Mouse (Mus musculus) CH12.LX (cell line): Measurements from ENCODE around the gene Slc30a2. TPM values are rescaled to one million over a fixed set of nuclear protein-coding genes. Genes with fewer than 3 reads are reported as not detected.
A peak's percentile ranks its signal among the peaks of the same experiment; 100 is the strongest.

Experiments
- DNase-seq: peaks from one replicate; pipeline ENCODE4 v3.0.0-alpha.2; 2013; ENCODE audit errors: extremely low read depth
- H3K27ac ChIP-seq: 2 replicates; pipeline ENCODE4 v1.5.1; 2012; ENCODE audit warnings: low read depth, mild to moderate bottlenecking, control low read depth, moderate library complexity; ENCODE audit not compliant: insufficient read depth
- H3K27me3 ChIP-seq: replicated peaks from 2 replicates; pipeline ENCODE3; 2012; ENCODE audit warnings: inconsistent platforms
- H3K36me3 ChIP-seq, 2 experiments: replicated peaks in 1 of 2; 2 replicates each; pipeline versions ENCODE3 to v1.6.1; 2012; ENCODE audit warnings: inconsistent platforms in 1 of 2, low read length in 1 of 2, mild to moderate bottlenecking in 1 of 2, mixed read lengths in 1 of 2, moderate library complexity in 1 of 2; ENCODE audit not compliant: control insufficient read depth in 1 of 2, insufficient read depth in 1 of 2
- H3K4me1 ChIP-seq, 2 experiments: 2 replicates each; pipeline ENCODE4 v1.6.1; 2012; ENCODE audit warnings: inconsistent platforms in 1 of 2, moderate library complexity in 1 of 2; ENCODE audit not compliant: insufficient read depth in 2 of 2, control insufficient read depth in 1 of 2
- H3K4me2 ChIP-seq: 2 replicates; pipeline ENCODE4 v1.6.1; 2012; ENCODE audit warnings: low read depth, mild to moderate bottlenecking, control low read depth; ENCODE audit not compliant: poor library complexity, insufficient read depth, severe bottlenecking
- H3K4me3 ChIP-seq, 3 experiments: fragments of 150-350 bp in 1 of 3; sonication (generic) in 1 of 3; replicated peaks in 1 of 3; 2 replicates each; pipeline versions ENCODE3 to v1.5.1; 2011 to 2012; ENCODE audit warnings: low read depth in 2 of 3, low read length in 2 of 3, mild to moderate bottlenecking in 2 of 3, moderate library complexity in 2 of 3, control low read depth in 1 of 3, improper control_type of control experiment in 1 of 3, inconsistent platforms in 1 of 3, mixed read lengths in 1 of 3; ENCODE audit not compliant: poor library complexity in 1 of 3
- H3K79me2 ChIP-seq: replicated peaks from 2 replicates; pipeline ENCODE4 v1.6.1; 2012; ENCODE audit warnings: mild to moderate bottlenecking, moderate library complexity; ENCODE audit not compliant: control insufficient read depth, poor library complexity, insufficient read depth, severe bottlenecking; ENCODE audit errors: extremely low read depth
- H3K9ac ChIP-seq: 2 replicates; pipeline ENCODE4 v1.6.1; 2012; ENCODE audit warnings: low read depth, mild to moderate bottlenecking, control low read depth, moderate library complexity; ENCODE audit not compliant: insufficient read depth
- H3K9me3 ChIP-seq: replicated peaks from 2 replicates; pipeline ENCODE3; 2012; ENCODE audit warnings: low read length, inconsistent platforms, mixed read lengths
- CTCF ChIP-seq, 2 experiments: IDR thresholded peaks in 1 of 2; conservative IDR thresholded peaks in 1 of 2; 2 replicates each; pipeline ENCODE4 v1.5.1; 2011 to 2012; ENCODE audit warnings: low read depth in 2 of 2, low read length in 2 of 2, improper control_type of control experiment in 1 of 2, inconsistent platforms in 1 of 2, mild to moderate bottlenecking in 1 of 2, moderate library complexity in 1 of 2
- ELF1 ChIP-seq: IDR thresholded peaks from 2 replicates; pipeline ENCODE4 v1.6.1; 2014; ENCODE audit warnings: low read depth, mild to moderate bottlenecking, inconsistent platforms, low read length, improper control_type of control experiment
- ETS1 ChIP-seq: conservative IDR thresholded peaks from 2 replicates; pipeline ENCODE4 v1.6.1; 2012; ENCODE audit warnings: low read depth, mild to moderate bottlenecking, inconsistent platforms, low read length, improper control_type of control experiment, moderate library complexity
- GABPA ChIP-seq: IDR thresholded peaks from 2 replicates; pipeline ENCODE4 v1.6.1; 2012; ENCODE audit warnings: low read depth, low read length, improper control_type of control experiment, inconsistent platforms; ENCODE audit not compliant: insufficient replicate concordance
- JUN ChIP-seq: IDR thresholded peaks from 2 replicates; pipeline ENCODE4 v1.6.1; 2011; ENCODE audit warnings: low read depth, mild to moderate bottlenecking, low read length, improper control_type of control experiment, moderate library complexity; ENCODE audit not compliant: insufficient read depth
- JUND ChIP-seq: conservative IDR thresholded peaks from 2 replicates; pipeline ENCODE4 v1.6.1; 2011; ENCODE audit warnings: low read depth, low read length, improper control_type of control experiment
- KAT2A ChIP-seq: IDR thresholded peaks from 2 replicates; pipeline ENCODE4 v1.6.1; 2012; ENCODE audit warnings: low read length, improper control_type of control experiment, inconsistent platforms; ENCODE audit not compliant: insufficient replicate concordance
- MAFK ChIP-seq: IDR thresholded peaks from 2 replicates; pipeline ENCODE4 v1.6.1; 2011; ENCODE audit warnings: low read length, improper control_type of control experiment; ENCODE audit not compliant: insufficient replicate concordance
- MAX ChIP-seq: IDR thresholded peaks from 2 replicates; pipeline ENCODE4 v1.6.1; 2011; ENCODE audit warnings: low read length, improper control_type of control experiment
- MAZ ChIP-seq: IDR thresholded peaks from 2 replicates; pipeline ENCODE4 v1.6.1; 2012; ENCODE audit warnings: low read depth, mild to moderate bottlenecking, inconsistent platforms, low read length, improper control_type of control experiment, moderate library complexity
- MXI1 ChIP-seq: IDR thresholded peaks from 2 replicates; pipeline ENCODE4 v1.6.1; 2011; ENCODE audit warnings: mild to moderate bottlenecking, low read depth, low read length, improper control_type of control experiment
- NELFE ChIP-seq: IDR thresholded peaks from 2 replicates; pipeline ENCODE4 v1.6.1; 2011; ENCODE audit warnings: low read depth, low read length, improper control_type of control experiment
- PAX5 ChIP-seq: IDR thresholded peaks from 2 replicates; pipeline ENCODE4 v1.6.1; 2012; ENCODE audit warnings: low read length, inconsistent platforms, mixed read lengths
- POLR2AphosphoS2 ChIP-seq: IDR thresholded peaks from 2 replicates; pipeline ENCODE4 v1.6.1; 2011; ENCODE audit warnings: low read depth, low read length, improper control_type of control experiment
- RCOR1 ChIP-seq: conservative IDR thresholded peaks from 2 replicates; pipeline ENCODE4 v1.6.1; 2012; ENCODE audit warnings: low read depth, mild to moderate bottlenecking, inconsistent platforms, low read length, improper control_type of control experiment
- TCF12 ChIP-seq: IDR thresholded peaks from 2 replicates; pipeline ENCODE4 v1.6.1; 2014; ENCODE audit warnings: low read depth, mild to moderate bottlenecking, inconsistent platforms, low read length, improper control_type of control experiment
- USF1 ChIP-seq: IDR thresholded peaks from 2 replicates; pipeline ENCODE4 v1.6.1; 2014; ENCODE audit warnings: low read depth, mild to moderate bottlenecking, inconsistent platforms, low read length, improper control_type of control experiment
- ZC3H11A ChIP-seq: IDR thresholded peaks from 2 replicates; pipeline ENCODE4 v1.6.1; 2012; ENCODE audit warnings: low read depth, mild to moderate bottlenecking, inconsistent platforms, low read length, improper control_type of control experiment
- ZMIZ1 ChIP-seq: IDR thresholded peaks from 2 replicates; pipeline ENCODE4 v1.6.1; 2012; ENCODE audit warnings: low read depth, mild to moderate bottlenecking, inconsistent platforms, low read length, improper control_type of control experiment
- ZNF384 ChIP-seq: IDR thresholded peaks from 2 replicates; pipeline ENCODE4 v1.6.1; 2012; ENCODE audit warnings: low read depth, low read length, improper control_type of control experiment, inconsistent platforms
- dilution Hi-C: fragments of 300-500 bp; cut with MboI; formaldehyde crosslinking; loops from 2 replicates; pipeline ENCODE4 v1.14.3; 2020; ENCODE audit warnings: low sequenced_read_pairs; ENCODE audit not compliant: extremely low pct_unique_long_range_greater_than_20kb, extremely low pct_ligation_motif_present
- in situ Hi-C: fragments of 300-500 bp; cut with MboI; formaldehyde crosslinking; loops from 3 replicates; pipeline ENCODE4 v1.14.3; 2019; ENCODE audit warnings: low sequenced_read_pairs, low pct_ligation_motif_present, low pct_unique_long_range_greater_than_20kb, mixed read lengths
- polyA plus RNA-seq: library from polyadenylated mRNA; unstranded; fragments of >175 nt; gene quantifications from 2 replicates; pipeline ENCODE4 v1.2.1, GENCODE M21; 2012; ENCODE audit warnings: low read depth; ENCODE audit not compliant: insufficient read length
- total RNA-seq, 2 experiments: library from RNA; depleted of rRNA; stranded (reverse); fragments of 300-350 nt in 1 of 2; fragments of >200 nt in 1 of 2; gene quantifications; 2 replicates each; pipeline ENCODE4 v1.2.3; 2012 to 2014

Gene Slc30a2
- total and polyA plus RNA-seq, 3 experiments, result 5.1 to 22.4 (median 8.9) TPM

GRCm38 (mm10) chr4:134324655-134325054 lies 18.3 kb upstream of the Slc30a2 start:
- no peak for DNase-seq
- Histone ChIP-seq H3K4me3 (no peak overlapping the region), H3K36me3 (no peaks in the 10 kb centered on the region), H3K79me2 (no peaks in the 10 kb centered on the region), H3K9me3 (no peaks in the 10 kb centered on the region), H3K9ac (no peak overlapping the region), H3K27me3 (no peaks in the 10 kb centered on the region), H3K4me2 (no peak overlapping the region), H3K4me1 (peaks cover 3 to 16% of the 10 kb centered on the region in 2 experiments)
- in situ Hi-C loops, result no loop called here
- dilution Hi-C loops, result no loop called here
- TF ChIP-seq TCF12 (no peak), JUN (no peak), PAX5 (no peak), MXI1 (no peak), RCOR1 (no peak), KAT2A (no peak), JUND (no peak), POLR2AphosphoS2 (no peak), MAX (no peak), NELFE (no peak), CTCF (conservative IDR thresholded peaks at IDR 0.05 in 1 of 2, IDR thresholded peaks at IDR 0.05 in 1 of 2; ENCODE audit: low read depth in 2 of 2, low read length in 2 of 2) (no peak), MAZ (no peak), ZNF384 (no peak), GABPA (no peak), USF1 (no peak), ZC3H11A (no peak), ELF1 (no peak), ETS1 (no peak), ZMIZ1 (no peak)
- TF ChIP-seq, all 38 proteins: peak for 0
- H3K27ac ChIP-seq, result no peak overlapping the region

GRCm38 (mm10) chr4:134326859-134327530 lies 16.0 kb upstream of the Slc30a2 start:
- in situ Hi-C loops (no loop called here), dilution Hi-C loops (no loop called here)
- H3K4me3 ChIP-seq, result no peak overlapping the region
- no peaks in the 10 kb centered on the region for H3K79me2 ChIP-seq
- H3K27me3 ChIP-seq, result no peaks in the 10 kb centered on the region
- H3K4me2 ChIP-seq, result no peak overlapping the region
- H3K36me3 ChIP-seq, result no peaks in the 10 kb centered on the region
- H3K9me3 ChIP-seq, result no peaks in the 10 kb centered on the region
- TF ChIP-seq MAFK, result peak; percentile 56; the same call in 1 of the 2 replicates
- TF ChIP-seq USF1, result no peak
- H3K27ac ChIP-seq, result no peak overlapping the region
- DNase-seq, result no peak
- peaks cover 0 to 9% of the 10 kb centered on the region in 2 experiments; a peak in 2 of 4 replicates for H3K4me1 ChIP-seq
- H3K9ac ChIP-seq, result no peak overlapping the region
